In the genomic region with DNA sequence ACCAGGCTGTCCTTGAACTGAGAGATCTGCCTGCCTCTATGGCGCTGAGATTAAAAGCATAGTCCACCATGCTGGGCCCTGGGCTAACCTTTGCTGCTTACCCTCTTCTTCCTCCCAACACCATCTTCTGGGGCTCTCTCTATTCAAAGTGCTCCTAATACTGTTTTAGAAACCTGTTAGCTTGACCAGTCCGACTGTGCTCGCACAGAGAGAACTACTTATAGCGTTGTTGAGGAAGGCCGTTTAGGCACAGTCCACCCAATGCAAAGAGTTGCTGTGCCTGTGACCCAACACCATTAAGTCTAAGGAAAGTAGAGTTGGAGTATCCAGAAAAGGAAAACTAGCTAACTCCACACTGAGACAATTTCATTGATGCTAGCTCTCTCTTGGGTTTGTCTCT, we compare ENCODE assay signal across 8 mouse cellular contexts. TPM values are rescaled to one million over a fixed set of nuclear protein-coding genes. Genes with fewer than 3 reads are reported as not detected.
DNase-seq lines count a peak whose midpoint lies in the region; ATAC-seq lines count a peak whose summit lies in the region.

No protein-coding gene starts in this region.

- no peak overlapping the region for H3K4me3 ChIP-seq in kidney, embryonic 14.5 days (ENCODE audit: low read length)
- H3K4me3 ChIP-seq in embryonic facial prominence, embryonic 10.5 days: peak overlapping the region; percentile 63
- H3K4me3 ChIP-seq in hindbrain, embryonic 13.5 days: 0 out of 2 replicates have a peak overlapping the region, but pooled peaks have one; percentile 43
- no peak overlapping the region for H3K4me3 ChIP-seq in midbrain, embryonic 11.5 days (ENCODE audit: low read depth, low read length)

- no peak overlapping the region for H3K9ac ChIP-seq in kidney, embryonic 14.5 days (ENCODE audit: low read depth, low read length)
- H3K9ac ChIP-seq in hindbrain, embryonic 13.5 days: no peak overlapping the region
- H3K9ac ChIP-seq in midbrain, embryonic 11.5 days (ENCODE audit: low read length): no peak overlapping the region; the same call in 1 of the 2 replicates

- no peaks in the 10 kb centered on the region; the same call in 1 of the 2 replicates for H3K36me3 ChIP-seq in kidney, embryonic 14.5 days (ENCODE audit: control insufficient read depth, insufficient read depth, low read length)
- no peaks in the 10 kb centered on the region for H3K36me3 ChIP-seq in embryonic facial prominence, embryonic 10.5 days (replicated peaks)
- no peaks in the 10 kb centered on the region for H3K36me3 ChIP-seq in hindbrain, embryonic 13.5 days
- no peaks in the 10 kb centered on the region; the same call in 1 of the 2 replicates for H3K36me3 ChIP-seq in midbrain, embryonic 11.5 days (ENCODE audit: control insufficient read depth, insufficient read depth, low read length)

- no peaks in the 10 kb centered on the region for H3K9me3 ChIP-seq in kidney, embryonic 14.5 days (ENCODE audit: control insufficient read depth, low read length)
- no peaks in the 10 kb centered on the region for H3K9me3 ChIP-seq in embryonic facial prominence, embryonic 10.5 days
- H3K9me3 ChIP-seq in hindbrain, embryonic 13.5 days: no peaks in the 10 kb centered on the region
- no peaks in the 10 kb centered on the region for H3K9me3 ChIP-seq in midbrain, embryonic 11.5 days (ENCODE audit: control insufficient read depth, low read length)

- no peaks in the 10 kb centered on the region for H3K27me3 ChIP-seq in kidney, embryonic 14.5 days (ENCODE audit: control insufficient read depth, insufficient read depth, low read length)
- H3K27me3 ChIP-seq in embryonic facial prominence, embryonic 10.5 days (replicated peaks; ENCODE audit: low read depth, poor library complexity, severe bottlenecking): peaks cover 6% of the 10 kb centered on the region; the same call in 1 of the 2 replicates
- H3K27me3 ChIP-seq in hindbrain, embryonic 13.5 days: no peaks in the 10 kb centered on the region
- H3K27me3 ChIP-seq in midbrain, embryonic 11.5 days (ENCODE audit: control insufficient read depth, insufficient read depth, low read length): no peaks in the 10 kb centered on the region

- no peak for ATAC-seq in kidney, embryonic 14.5 days (ENCODE audit: low FRiP score, low TSS enrichment)
- ATAC-seq in hindbrain, embryonic 13.5 days (ENCODE audit: low FRiP score): no peak
- ATAC-seq in midbrain, embryonic 11.5 days (ENCODE audit: low FRiP score): no peak

- peak overlapping the region; percentile 25; the same call in 1 of the 2 replicates for H3K27ac ChIP-seq in kidney, embryonic 14.5 days (ENCODE audit: low read depth, low read length)
- H3K27ac ChIP-seq in embryonic facial prominence, embryonic 10.5 days (replicated peaks): peak overlapping the region; percentile 82
- peak overlapping the region; percentile 75; the same call in 1 of the 2 replicates for H3K27ac ChIP-seq in hindbrain, embryonic 13.5 days
- no peak overlapping the region for H3K27ac ChIP-seq in midbrain, embryonic 11.5 days (ENCODE audit: low read depth, low read length)

- H3K4me1 ChIP-seq in kidney, embryonic 14.5 days (ENCODE audit: control insufficient read depth, insufficient read depth, low read length): peaks cover 53% of the 10 kb centered on the region
- H3K4me1 ChIP-seq in embryonic facial prominence, embryonic 10.5 days: peaks cover 67% of the 10 kb centered on the region
- peaks cover 63% of the 10 kb centered on the region for H3K4me1 ChIP-seq in hindbrain, embryonic 13.5 days (replicated peaks)
- H3K4me1 ChIP-seq in midbrain, embryonic 11.5 days (ENCODE audit: control insufficient read depth, insufficient read depth, low read length): peaks cover 24% of the 10 kb centered on the region

- DNase-seq in kidney, adult 8-10 months: no peak
- DNase-seq in embryonic facial prominence, embryonic 10.5 days (ENCODE audit: low spot score): no peak
- peak; percentile 86 for DNase-seq in midbrain, embryonic 11.5 days (ENCODE audit: low spot score, missing footprints)
- no peak for DNase-seq in right cerebral cortex, postnatal 25 days
- DNase-seq in spleen, postnatal 10 days (ENCODE audit: low spot score in 2 of 2): no peak
- no peak for DNase-seq in right cerebral cortex, adult 18-20 months

- 95% methylated on average over 5 of the region's 5 CpGs for WGBS in kidney, embryonic 14.5 days
- WGBS in embryonic facial prominence, embryonic 10.5 days: 91% methylated on average over 5 of the region's 5 CpGs
- WGBS in hindbrain, embryonic 13.5 days: 94% methylated on average over 5 of the region's 5 CpGs
- 90% methylated on average over 5 of the region's 5 CpGs for WGBS in midbrain, embryonic 11.5 days

- no peak overlapping the region for H3K4me2 ChIP-seq in kidney, embryonic 14.5 days (replicated peaks; ENCODE audit: low read depth, low read length)
- H3K4me2 ChIP-seq in hindbrain, embryonic 13.5 days: peak overlapping the region; percentile 89
- no peak overlapping the region for H3K4me2 ChIP-seq in midbrain, embryonic 11.5 days

RNA-seq across cellular contexts. Expression of gene Msl1, which starts 7.2 kb away (rescaled TPM):
- 21.6 and 33.7 TPM in 2 replicates for polyA plus RNA-seq in kidney, embryonic 14.5 days (2014; fragmentation: Nextera tagmentation; extraction: Ambion mirVana)
- polyA plus RNA-seq in embryonic facial prominence, embryonic 10.5 days (2016; fragmentation: Nextera tagmentation; extraction: Ambion mirVana): 23.4 and 23.5 TPM in 2 replicates
- 31.5 and 33.0 TPM in 2 replicates for polyA plus RNA-seq in hindbrain, embryonic 13.5 days (2015; fragmentation: Nextera tagmentation; extraction: Ambion mirVana)
- 24.0 and 25.1 TPM in 2 replicates for polyA plus RNA-seq in midbrain, embryonic 11.5 days (2014; fragmentation: Nextera tagmentation; extraction: Ambion mirVana)

RNA-seq across cellular contexts. Expression of gene Nr1d1, which starts 13.0 kb away (rescaled TPM):
- 1.6 and 2.6 TPM in 2 replicates for polyA plus RNA-seq in kidney, embryonic 14.5 days (2014; fragmentation: Nextera tagmentation; extraction: Ambion mirVana)
- polyA plus RNA-seq in embryonic facial prominence, embryonic 10.5 days (2016; fragmentation: Nextera tagmentation; extraction: Ambion mirVana): 1.1 and 1.8 TPM in 2 replicates
- 1.9 and 2.4 TPM in 2 replicates for polyA plus RNA-seq in hindbrain, embryonic 13.5 days (2015; fragmentation: Nextera tagmentation; extraction: Ambion mirVana)
- polyA plus RNA-seq in midbrain, embryonic 11.5 days (2014; fragmentation: Nextera tagmentation; extraction: Ambion mirVana): 0.93 and 1.2 TPM in 2 replicates

RNA-seq across cellular contexts. Expression of gene Casc3, which starts 16.6 kb away (rescaled TPM):
- polyA plus RNA-seq in kidney, embryonic 14.5 days (2014; fragmentation: Nextera tagmentation; extraction: Ambion mirVana): 28.1 and 43.1 TPM in 2 replicates
- 47.5 and 48.3 TPM in 2 replicates for polyA plus RNA-seq in embryonic facial prominence, embryonic 10.5 days (2016; fragmentation: Nextera tagmentation; extraction: Ambion mirVana)
- 48.7 and 50.2 TPM in 2 replicates for polyA plus RNA-seq in hindbrain, embryonic 13.5 days (2015; fragmentation: Nextera tagmentation; extraction: Ambion mirVana)
- 51.9 and 53.1 TPM in 2 replicates for polyA plus RNA-seq in midbrain, embryonic 11.5 days (2014; fragmentation: Nextera tagmentation; extraction: Ambion mirVana)

RNA-seq across cellular contexts. Expression of gene Thra, which starts 47.7 kb away (rescaled TPM):
- polyA plus RNA-seq in kidney, embryonic 14.5 days (2014; fragmentation: Nextera tagmentation; extraction: Ambion mirVana): 28.0 and 31.8 TPM in 2 replicates
- 8.8 and 9.1 TPM in 2 replicates for polyA plus RNA-seq in embryonic facial prominence, embryonic 10.5 days (2016; fragmentation: Nextera tagmentation; extraction: Ambion mirVana)
- polyA plus RNA-seq in hindbrain, embryonic 13.5 days (2015; fragmentation: Nextera tagmentation; extraction: Ambion mirVana): 117 and 122 TPM in 2 replicates
- 21.9 and 23.7 TPM in 2 replicates for polyA plus RNA-seq in midbrain, embryonic 11.5 days (2014; fragmentation: Nextera tagmentation; extraction: Ambion mirVana)

RNA-seq across cellular contexts. Expression of gene Rapgefl1, which starts 48.4 kb away (rescaled TPM):
- 1.6 and 2.4 TPM in 2 replicates for polyA plus RNA-seq in kidney, embryonic 14.5 days (2014; fragmentation: Nextera tagmentation; extraction: Ambion mirVana)
- 1.4 and 1.8 TPM in 2 replicates for polyA plus RNA-seq in embryonic facial prominence, embryonic 10.5 days (2016; fragmentation: Nextera tagmentation; extraction: Ambion mirVana)
- polyA plus RNA-seq in hindbrain, embryonic 13.5 days (2015; fragmentation: Nextera tagmentation; extraction: Ambion mirVana): 6.2 and 7.0 TPM in 2 replicates
- 1.6 and 1.8 TPM in 2 replicates for polyA plus RNA-seq in midbrain, embryonic 11.5 days (2014; fragmentation: Nextera tagmentation; extraction: Ambion mirVana)

Comparison
In these comparisons a context has a peak if more than half of its experiments do, and no peak if none do; other contexts are left out.
1. H3K4me3 ChIP-seq: peak in embryonic facial prominence, embryonic 10.5 days (single experiment) and hindbrain, embryonic 13.5 days (single experiment); none in kidney, embryonic 14.5 days (single experiment) and midbrain, embryonic 11.5 days (single experiment).